Mouse (Mus musculus) heart, postnatal 10 days (tissue): ENCODE results near the gene Atp5b. TPM values are rescaled to one million over a fixed set of nuclear protein-coding genes. Genes with fewer than 3 reads are reported as not detected.
"Not testable (repeated sequence)": the region's sequence is repeated elsewhere in the genome, so short reads cannot be mapped to it uniquely, and the experiment has no call there.

Experiments used
- DNase-seq, 2 experiments: peaks; one replicate each; pipeline ENCODE4 v3.0.0; 2021
- intact Hi-C: fragments of 180-260 bp; cut with DNase I; formaldehyde crosslinking; loops from one replicate; pipeline ENCODE4 v1.15.1; 2025
- total RNA-seq, 2 experiments: library from RNA; stranded (reverse); gene quantifications; 2 replicates each; pipeline ENCODE4 v1.2.3; 2021

The Atp5b gene
- total RNA-seq, 2 experiments from 2014 or later, result 7,591 to 7,651 TPM

DNA sequence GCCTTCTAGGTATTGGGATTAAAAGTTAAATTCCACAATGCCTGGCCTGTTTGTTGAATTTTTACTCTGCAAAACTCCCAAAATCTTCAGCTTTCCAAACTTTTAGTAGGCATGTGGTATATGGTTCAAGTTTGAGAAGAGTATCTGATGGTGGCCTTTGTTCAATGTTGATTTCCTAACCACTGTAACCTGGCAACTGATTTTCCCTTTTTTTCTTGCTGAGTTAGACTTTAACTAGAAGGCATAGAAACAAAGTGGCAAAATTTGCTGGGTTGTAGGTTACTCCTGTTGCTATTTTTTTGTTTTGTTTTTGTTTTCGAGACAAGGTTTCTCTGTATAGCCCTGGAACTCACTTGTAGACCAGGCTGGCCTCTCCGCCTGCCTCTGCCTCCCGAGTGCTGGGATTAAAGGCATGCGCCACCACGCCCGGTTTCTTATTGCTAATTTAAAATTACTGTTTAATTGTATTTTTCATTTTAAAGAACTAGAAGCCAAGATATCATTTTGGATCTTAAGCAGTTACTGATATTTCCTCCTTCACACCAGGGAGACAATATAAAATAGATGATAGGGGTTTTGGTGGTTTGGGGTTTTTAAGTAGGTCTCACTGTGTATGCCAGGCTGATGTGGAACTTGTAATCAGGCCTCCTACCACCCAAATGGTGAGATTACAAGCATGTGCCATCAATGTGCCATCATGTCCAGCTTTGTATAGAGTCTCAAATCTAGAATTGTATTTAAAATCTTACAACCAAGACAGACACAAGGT, 20.7 kb upstream of the Atp5b start:
- no peak for DNase-seq
- intact Hi-C loops, result no loop called here

DNA sequence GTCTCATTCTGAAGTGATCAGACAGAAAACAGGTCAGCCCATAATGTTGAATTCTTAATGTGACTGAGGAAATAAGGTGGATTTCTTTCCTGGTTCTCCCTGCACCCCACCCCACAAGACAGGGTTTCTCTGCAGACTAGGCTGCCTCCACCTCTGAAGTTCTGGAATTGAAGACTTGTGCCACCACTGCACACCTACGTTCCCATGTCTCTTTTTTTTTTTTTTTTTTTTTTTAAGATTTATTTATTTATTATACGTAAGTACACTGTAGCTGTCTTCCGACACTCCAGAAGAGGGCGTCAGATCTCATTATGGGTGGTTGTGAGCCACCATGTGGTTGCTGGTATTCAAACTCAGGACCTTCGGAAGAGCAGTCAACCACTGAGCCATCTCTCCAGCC, 17.0 kb upstream of the Atp5b start:
- intact Hi-C loops, result no loop called here
- no peak for DNase-seq

DNA sequence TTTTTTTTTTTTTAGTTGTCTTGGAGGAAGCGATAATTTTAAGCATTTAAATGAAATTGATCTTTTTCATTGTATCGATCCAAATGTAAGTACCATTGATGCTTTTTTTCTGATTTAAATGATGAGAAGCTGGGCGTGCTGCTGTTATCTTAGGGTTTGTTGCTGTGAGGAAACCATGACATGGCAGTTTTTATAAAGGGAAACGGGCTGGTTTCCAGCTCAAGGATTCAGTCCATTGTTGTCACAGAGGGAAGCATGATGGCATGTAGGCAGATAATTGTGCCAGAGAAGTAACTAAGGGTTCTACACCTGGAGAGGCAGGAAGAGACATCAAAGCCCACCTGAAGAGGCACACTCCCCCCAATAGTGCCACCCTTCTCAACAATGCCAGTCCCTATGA, 13.9 kb upstream of the Atp5b start:
- intact Hi-C loops, result no loop called here
- DNase-seq, result no peak

DNA sequence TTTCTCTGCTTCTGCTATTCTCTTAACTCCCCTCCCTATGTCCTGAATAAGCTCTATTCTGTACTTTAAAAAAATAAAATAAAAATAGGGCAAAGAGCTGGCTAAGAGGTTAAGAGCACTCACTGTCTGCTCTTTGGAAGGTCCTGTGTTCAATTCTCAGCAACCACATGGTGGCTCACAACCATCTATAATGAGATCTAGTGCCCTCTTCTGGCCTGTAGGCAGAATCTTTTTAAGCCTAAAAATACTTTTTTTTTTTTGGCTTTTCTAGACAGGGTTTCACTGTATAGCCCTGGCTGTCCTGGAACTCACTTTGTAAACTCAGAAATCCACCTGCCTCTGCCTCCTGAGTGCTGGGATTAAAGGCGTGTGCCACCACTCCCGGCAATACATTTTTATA, 12.6 kb upstream of the Atp5b start:
- DNase-seq, intact Hi-C loops: not testable (repeated sequence)

DNA sequence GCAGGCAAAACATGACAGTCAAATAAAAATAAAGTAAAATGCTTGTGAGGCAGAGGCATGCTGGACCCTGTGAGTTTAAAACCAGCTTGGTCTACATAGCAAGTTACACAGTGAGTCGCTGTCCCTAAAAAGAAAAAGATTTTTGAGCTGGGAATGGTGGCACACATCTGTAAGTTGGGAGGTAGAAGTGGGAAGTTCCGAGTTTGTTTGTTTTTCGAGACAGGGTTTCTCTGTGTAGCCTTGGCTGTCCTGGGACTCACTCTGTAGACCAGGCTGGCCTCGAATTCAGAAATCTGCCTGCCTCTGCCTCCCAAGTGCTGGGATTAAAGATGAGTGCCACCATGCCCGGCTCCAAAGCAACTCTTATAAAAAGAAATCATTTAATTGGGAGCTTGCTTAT, 4.8 kb upstream of the Atp5b start:
- intact Hi-C loops, DNase-seq: not testable (repeated sequence)

DNA sequence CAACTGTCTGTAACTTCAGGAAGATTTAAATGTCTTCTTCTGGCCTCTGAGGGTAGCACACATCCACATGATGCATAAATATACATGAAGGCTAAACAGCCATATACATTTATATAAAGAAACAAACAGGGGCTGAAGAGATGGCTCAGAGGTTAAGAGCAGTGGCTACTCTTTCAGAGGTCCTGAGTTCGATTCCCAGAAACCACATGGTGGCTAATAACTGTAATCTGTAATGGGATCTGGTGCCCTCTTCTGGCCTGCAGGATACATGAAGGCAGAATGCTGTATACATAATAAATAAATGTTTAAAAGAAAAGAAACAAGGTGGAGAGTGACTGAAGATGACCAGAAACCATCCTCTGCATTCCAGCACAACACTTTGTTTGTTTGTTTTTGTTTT, 2.6 kb upstream of the Atp5b start:
- DNase-seq, result no peak
- intact Hi-C loops, result loop anchor here (2.0 kb wide), 1 partner anchor 20 kb away; no protein-coding TSS in a partner anchor

DNA sequence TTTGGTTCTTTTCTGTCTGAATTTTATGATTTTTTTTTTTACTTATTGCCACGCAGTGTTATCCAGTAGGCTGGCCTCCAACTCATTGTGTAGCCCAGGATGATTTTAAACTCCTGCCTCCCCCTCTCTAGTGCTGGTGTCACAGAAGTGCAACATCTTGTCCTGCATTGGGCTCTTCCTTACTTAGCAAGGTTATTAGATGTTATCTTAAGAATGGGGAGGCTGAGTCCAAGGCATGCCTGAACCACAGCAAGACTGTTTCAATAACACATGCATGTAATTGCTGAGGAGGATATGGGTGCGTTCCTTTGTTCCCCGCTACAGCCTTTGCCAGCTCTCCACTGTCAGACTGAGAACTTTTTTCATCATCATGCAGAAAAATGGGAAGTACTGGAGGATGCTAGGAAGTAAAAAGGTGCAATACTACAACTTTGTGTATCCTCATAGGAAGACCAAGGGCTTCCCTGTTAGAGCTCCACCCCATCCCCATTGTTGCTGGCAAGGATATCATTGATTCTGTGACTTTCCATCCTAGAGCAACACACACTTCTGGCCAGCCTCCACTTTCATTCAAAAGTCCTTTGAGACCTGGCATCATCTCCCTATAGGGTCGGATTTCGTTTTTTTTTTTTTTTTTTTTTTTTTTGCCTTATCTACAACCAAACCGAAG, 1.1 kb upstream of the Atp5b start:
- DNase-seq, result peak in 1 of 2 experiments; percentile 43
- intact Hi-C loops, result loop anchor here (2.0 kb wide), 1 partner anchor 21 kb away; no protein-coding TSS in a partner anchor

DNA sequence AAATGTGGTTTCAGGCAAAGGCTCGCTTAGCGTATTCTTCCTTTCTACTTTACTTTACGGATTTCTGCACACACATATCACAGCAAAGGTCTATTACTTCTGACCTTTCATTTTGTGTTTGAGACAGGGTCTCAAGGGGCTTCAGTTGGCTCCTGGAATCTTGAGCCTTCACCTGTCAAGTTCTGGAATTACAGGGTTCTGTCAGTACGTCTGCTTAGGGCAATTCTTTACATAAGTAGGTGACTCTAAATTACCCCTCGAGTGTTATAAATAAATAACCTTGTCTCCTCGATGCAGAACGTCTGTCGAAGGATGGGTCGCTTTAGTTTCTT, 630 bp upstream of the Atp5b start:
- intact Hi-C loops, result no loop called here

DNA sequence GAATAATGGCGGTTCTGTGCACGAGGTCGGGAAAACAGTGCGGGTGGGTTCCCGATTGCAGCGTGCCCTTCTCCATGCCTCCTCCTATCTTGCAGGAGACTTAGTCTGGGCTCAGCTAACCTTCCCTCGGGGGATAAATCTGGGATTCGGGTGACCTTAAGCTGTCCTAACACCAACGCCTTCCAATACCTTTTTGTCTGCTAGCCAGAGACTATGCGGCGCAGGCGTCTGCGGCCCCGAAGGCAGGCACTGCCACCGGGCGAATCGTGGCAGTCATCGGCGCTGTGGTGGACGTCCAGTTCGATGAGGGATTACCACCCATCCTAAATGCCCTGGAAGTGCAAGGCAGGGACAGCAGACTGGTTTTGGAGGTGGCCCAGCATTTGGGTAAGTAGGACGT, 615 bp downstream of the Atp5b start:
- peak in 1 of 2 experiments; percentile 55 for DNase-seq
- intact Hi-C loops, result loop anchor here (2.0 kb wide), 1 partner anchor 45 kb away; no protein-coding TSS in a partner anchor

More for the DNA sequence above, 630 bp upstream of the Atp5b start:
- no peak for DNase-seq

DNA sequence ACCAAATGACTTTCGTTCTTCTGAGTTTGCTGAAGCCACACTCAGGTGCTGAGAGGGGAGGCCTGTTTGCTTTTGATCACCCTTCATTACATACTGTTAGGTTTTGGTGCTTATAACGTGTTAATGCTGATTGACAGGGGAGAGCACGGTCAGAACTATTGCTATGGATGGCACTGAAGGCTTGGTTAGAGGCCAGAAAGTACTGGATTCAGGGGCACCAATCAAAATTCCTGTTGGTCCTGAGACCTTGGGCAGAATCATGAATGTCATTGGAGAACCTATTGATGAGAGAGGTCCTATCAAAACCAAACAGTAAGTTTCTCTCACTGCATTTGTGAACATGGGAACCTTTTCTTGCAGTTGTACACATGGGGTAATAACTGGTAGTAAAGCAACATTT, 1.1 kb downstream of the Atp5b start:
- peak in 1 of 2 experiments; percentile 31 for DNase-seq
- intact Hi-C loops, result loop anchor here (2.0 kb wide), 1 partner anchor 45 kb away; no protein-coding TSS in a partner anchor

DNA sequence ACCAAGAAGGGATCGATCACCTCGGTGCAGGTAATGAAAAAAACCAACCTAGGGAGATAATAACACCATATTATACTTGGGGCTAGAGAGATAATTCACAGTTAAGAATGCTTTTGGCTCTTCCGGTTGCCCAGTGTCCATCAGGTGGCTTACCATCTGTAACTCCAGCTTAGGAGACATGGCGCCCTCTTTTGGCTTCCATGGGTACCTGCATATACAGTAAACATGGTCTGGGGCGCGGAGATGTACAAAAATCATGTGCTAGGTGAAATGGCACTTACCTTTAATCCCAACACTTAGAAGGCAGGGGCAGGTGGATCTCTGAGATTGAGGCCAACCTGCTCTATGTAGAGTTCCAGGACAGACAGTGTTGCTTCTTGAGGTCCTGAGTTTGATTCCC, 3.3 kb downstream of the Atp5b start:
- intact Hi-C loops, result no loop called here
- DNase-seq, result peak in 1 of 2 experiments; percentile 49

DNA sequence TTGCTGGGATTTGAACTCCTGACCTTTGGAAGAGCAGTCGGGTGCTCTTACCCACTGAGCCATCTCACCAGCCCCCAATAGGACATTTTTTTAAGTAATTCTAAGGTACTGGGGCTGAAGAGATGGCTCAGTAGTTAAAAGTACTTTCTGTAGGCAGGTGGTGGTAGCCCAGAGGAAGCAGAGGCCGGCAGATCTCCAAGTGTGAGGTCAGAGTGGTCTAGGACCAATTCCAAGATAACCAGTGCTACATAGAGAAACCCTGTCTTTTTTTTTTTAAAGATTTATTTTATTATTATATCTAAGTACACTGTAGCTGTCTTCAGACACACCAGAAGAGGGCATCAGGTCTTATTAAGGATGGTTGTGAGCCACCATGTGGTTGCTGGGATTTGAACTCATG, 4.1 kb downstream of the Atp5b start:
- intact Hi-C loops, result not testable (repeated sequence)
- DNase-seq, result peak in 1 of 2 experiments; percentile 36

DNA sequence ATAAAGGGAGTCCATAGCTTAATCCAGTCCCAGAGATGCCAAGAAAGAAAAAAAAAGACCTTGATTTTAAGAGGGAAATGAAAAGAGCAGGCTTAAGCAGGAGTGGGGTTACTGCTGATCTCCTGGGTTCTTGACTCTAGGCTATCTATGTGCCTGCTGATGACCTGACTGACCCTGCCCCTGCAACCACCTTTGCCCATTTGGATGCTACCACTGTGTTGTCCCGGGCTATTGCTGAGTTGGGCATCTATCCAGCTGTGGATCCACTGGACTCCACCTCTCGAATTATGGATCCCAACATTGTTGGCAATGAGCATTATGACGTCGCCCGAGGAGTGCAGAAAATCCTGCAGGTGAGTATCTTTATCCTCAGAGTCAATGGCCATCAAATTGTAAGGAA, 5.1 kb downstream of the Atp5b start:
- no peak for DNase-seq
- intact Hi-C loops, result no loop called here

DNA sequence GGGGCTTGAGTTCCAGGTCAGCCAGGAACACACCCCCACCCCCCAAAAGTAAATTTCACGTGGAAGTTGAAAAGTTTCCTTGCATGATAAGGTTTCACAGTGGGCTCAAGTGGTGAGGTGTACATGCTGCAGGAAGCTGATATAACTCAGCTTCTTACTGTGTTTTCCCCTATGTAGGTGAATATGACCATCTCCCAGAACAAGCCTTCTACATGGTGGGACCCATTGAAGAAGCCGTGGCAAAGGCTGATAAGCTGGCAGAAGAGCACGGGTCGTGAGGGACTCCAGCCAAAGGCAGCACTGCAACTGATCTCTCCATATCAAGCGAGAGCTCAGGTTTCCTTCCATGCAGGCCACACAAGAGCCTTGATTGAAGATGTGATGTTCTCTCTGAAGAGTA, 6.8 kb downstream of the Atp5b start:
- intact Hi-C loops, result loop anchor here (2.0 kb wide), 1 partner anchor 97 kb away; no protein-coding TSS in a partner anchor
- DNase-seq, result no peak

DNA sequence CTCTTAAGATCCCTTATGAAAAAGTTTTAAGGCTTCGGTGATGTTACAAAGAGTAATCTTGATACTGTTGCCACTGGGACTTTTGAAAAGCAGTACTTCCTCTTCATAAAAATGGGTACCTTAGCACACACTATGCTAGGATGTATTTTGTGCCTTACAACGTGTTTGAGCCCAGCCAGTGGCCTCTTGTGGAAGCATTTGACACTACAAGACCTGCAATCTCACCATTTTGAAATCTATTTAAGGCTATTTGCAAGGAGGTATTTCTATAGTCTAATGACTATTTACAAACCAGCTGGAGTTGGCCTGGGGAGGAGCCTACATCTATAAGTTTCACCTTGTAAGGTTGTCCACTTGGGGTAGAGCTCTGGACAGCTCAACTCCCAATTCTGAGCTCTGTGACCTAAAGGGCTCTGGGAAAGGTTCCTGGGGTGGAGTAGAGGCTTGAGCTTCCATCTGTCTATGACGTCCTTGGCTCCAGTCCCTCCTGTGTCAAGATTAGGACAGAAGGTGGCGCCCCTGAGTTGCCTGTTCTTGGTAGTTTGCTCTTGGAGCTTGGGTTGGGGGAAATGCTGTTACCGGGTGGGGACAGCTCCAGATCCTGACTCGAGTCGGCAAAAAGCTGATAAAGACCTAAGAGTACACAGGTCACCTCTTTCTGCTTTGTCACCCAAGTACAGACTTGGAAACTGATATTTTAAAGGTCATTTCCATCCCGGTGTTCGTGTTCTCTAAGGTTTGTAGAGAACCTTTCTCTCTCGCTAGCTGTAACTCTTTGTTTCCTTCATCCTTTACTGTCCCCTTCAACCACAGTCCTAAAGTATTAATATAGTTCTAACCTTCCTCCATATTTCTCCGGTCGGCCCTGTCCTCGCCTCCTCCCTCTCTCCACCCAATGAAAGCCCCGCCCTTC, 7.8 kb downstream of the Atp5b start:
- intact Hi-C loops, result loop anchor here (2.0 kb wide), 1 partner anchor 96 kb away; no protein-coding TSS in a partner anchor
- peak; percentile 96 to 97 for DNase-seq

DNA sequence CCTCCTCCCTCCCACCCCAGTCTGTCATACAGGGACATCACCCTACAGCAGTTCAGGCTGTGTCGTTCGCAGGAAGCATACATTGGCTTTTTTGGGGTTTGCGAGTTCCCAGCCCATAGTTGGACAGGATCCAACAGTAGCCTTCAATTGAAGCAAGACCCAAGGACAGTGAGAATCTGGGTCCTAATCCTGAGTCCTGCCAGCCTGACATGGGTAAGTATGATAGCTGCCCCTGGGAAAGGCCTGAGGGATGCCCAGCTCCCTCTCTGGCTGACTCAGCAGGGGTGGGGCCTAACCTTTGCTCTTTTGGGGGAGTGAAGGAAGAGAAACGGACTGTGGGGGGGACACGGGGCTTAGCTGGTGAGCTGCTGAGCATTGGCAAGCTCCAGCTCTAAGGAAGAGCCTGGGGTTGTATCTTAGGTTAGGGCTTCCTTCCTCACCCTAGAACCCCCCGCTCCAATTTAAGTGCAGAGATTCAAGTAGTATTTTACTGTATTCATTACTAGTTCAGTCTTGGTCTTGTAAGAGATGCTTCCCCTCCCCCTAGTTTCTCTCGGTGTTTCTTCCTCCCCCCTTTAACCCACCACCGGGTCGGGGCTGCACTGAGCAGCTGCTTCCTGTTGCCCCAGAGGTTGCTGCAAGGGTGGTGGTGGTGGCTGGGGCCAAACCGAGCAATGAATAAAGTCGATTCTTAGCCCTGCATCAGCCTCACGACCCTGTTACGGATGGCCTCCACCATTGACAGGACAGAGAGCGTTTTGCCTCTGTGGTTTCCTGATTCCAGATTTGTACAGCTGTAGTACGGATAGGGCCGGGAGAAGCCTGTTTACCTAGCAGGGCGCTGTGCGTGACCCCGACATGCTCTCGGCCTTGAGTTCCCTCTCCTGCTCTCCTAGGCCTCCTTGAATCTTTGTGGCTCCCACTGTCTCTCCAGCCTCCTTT, 8.8 kb downstream of the Atp5b start, which contains the start of gene Baz2a:
Baz2a (plus strand) TSS at position 14 of the 942 bp plus-strand sequence.
- intact Hi-C loops, result loop anchor here (2.0 kb wide), 1 partner anchor 95 kb away; no protein-coding TSS in a partner anchor
- peak; percentile 71 to 74 for DNase-seq

DNA sequence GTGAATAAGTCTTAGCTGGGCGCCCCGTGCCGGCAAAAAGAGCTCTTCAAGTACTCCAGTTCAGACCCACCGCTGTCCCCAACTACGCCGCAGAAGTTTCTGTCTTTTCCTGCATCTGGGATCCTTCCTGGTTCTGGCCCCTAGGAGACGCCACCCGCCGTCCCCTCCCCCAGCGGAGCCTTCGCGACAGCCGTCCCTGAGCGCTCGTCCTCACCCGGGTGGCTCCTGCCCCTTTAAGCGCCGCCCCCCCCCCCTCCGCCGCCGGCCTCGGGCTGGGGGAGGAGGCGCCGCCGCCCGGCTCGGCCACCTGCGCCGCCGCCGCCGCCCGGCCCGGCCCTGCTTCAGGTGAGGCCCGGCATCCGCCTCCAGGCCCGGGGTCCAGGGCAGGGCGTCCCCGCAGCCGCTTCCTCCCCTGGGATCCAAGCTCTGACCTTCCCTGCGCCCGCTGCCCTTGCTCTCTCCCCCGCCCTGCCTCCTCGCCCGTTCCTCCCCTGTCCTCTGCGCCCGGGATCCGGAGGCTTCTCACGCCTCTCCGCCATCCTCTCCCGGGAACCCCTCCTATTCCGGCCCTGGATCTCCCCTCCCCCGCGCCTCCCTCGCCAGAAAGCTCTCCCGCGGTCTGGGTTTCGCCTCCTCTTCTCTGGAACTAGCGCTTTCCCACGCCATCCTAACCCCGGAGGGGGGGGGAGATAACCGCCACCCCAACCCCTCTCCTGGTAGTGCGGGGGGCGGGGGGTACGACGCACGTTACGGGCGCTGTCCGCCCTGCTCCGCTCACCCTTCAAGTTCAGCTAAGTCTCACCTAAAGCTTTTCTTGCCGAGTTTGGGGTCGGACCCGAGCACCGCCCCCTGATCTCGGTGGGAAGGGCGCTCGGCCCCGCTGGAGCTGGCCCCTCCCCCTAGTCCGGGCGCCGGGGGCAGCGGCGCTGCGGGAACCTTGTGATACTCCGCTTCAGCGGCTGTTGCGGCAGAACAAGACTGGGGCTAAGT, 9.7 kb downstream of the Atp5b start:
- intact Hi-C loops, result no loop called here

More for the DNA sequence above, 9.7 kb downstream of the Atp5b start:
- DNase-seq, result peak; percentile 88 to 91
